Mouse (Mus musculus) testis, adult 2 months (tissue): ENCODE data around the gene Cdc37.
"Not testable (repeated sequence)": the region's sequence is repeated elsewhere in the genome, so short reads cannot be mapped to it uniquely, and the experiment has no call there.

ENCODE experiments used
- CTCF ChIP-seq: fragments of 200-500 bp; IDR thresholded peaks from 2 replicates; pipeline ENCODE4 v1.5.1; 2012; ENCODE audit warnings: low read depth, mild to moderate bottlenecking, inconsistent platforms, low read length, moderate library complexity; ENCODE audit not compliant: control insufficient read depth, insufficient read depth, insufficient replicate concordance
- POLR2A ChIP-seq: fragments of 200-500 bp; IDR thresholded peaks from 2 replicates; pipeline ENCODE4 v1.6.1; 2012; ENCODE audit warnings: low read depth, mild to moderate bottlenecking, inconsistent platforms, low read length, moderate library complexity; ENCODE audit not compliant: control insufficient read depth

DNA sequence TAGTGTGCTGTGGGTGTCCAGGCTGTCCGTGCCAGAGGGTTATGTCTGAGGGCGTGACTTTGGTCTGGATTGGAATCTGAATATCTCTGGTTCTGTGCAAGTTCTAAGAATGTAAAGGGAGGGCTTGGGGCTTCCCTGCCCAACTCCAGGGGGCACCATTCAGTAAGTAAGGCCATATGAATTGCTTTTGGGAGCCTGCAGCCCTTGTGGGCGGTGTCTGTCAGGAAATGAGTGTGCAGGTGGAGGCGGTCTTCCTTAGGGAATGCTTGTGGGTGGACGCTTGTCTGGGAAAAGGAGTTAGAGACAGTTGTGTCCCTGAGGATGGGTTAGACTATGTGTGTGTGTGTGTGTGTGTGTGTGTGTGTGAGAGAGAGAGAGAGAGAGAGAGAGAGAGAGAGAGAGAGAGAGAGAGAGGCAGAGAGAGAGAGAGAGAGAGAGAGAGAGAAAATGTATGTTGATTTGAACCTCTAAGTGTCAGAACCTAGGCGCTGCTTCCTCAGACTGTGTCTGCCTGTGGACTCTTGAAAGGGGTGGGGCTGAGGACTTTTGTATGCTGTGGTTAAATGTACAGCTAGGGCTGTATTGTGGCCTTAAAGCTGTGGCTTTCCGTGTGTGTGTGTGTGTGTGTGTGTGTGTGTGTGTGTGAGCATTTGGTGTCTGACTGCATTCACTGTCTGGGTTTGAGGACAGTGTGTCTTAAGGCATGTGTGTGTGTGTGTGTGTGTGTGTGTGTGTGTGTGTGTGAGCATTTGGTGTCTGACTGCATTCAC, 46.1 kb upstream of the Cdc37 start:
- not testable (repeated sequence) for TF ChIP-seq POLR2A, CTCF
